Mouse (Mus musculus) natural killer cell, adult 2 months (primary cell): ENCODE measurements around the gene Gm20388.

Experiments used
- DNase-seq, 2 experiments: peaks; one replicate each; pipeline ENCODE4 v3.0.0; 2022; ENCODE audit warnings: low spot score in 2 of 2

The Gm20388 gene

GRCm38 (mm10) chr8:122728630-122729029 is 2818.0 kb downstream of the Gm20388 start:
- no peak for DNase-seq

- DNase-seq = no peak
These were observed 2824.5 kb downstream of the Gm20388 start for GRCm38 (mm10) chr8:122735110-122735509.

- DNase-seq = no peak
These were observed 2825.2 kb downstream of the Gm20388 start for GRCm38 (mm10) chr8:122735542-122736473.

GRCm38 (mm10) chr8:122736623-122737022 is 2826.0 kb downstream of the Gm20388 start:
- DNase-seq = no peak

GRCm38 (mm10) chr8:122737071-122737470 is 2826.4 kb downstream of the Gm20388 start:
- DNase-seq = no peak

- no peak for DNase-seq
These were observed 2827.2 kb downstream of the Gm20388 start for GRCm38 (mm10) chr8:122737886-122738285.

- peak; percentile 31 to 79 for DNase-seq
These were observed 2828.6 kb downstream of the Gm20388 start for GRCm38 (mm10) chr8:122739102-122739725.

- no peak for DNase-seq
These were observed 2831.8 kb downstream of the Gm20388 start for GRCm38 (mm10) chr8:122742471-122742870.

GRCm38 (mm10) chr8:122745022-122745749 is 2834.5 kb downstream of the Gm20388 start:
- DNase-seq = no peak

GRCm38 (mm10) chr8:122745750-122746275 is 2835.2 kb downstream of the Gm20388 start:
- DNase-seq = no peak

- no peak for DNase-seq
These were observed 2835.8 kb downstream of the Gm20388 start for GRCm38 (mm10) chr8:122746439-122746838.

GRCm38 (mm10) chr8:122747825-122748224 is 2837.2 kb downstream of the Gm20388 start:
- no peak for DNase-seq

GRCm38 (mm10) chr8:122749333-122749958 is 2838.8 kb downstream of the Gm20388 start:
- DNase-seq = no peak

- DNase-seq = no peak
These were observed 2840.7 kb downstream of the Gm20388 start for GRCm38 (mm10) chr8:122751342-122751741.

GRCm38 (mm10) chr8:122752111-122752721 is 2841.6 kb downstream of the Gm20388 start:
- no peak for DNase-seq

GRCm38 (mm10) chr8:122758597-122758996 is 2848.0 kb downstream of the Gm20388 start:
- no peak for DNase-seq

- no peak for DNase-seq
These were observed 2849.5 kb downstream of the Gm20388 start for GRCm38 (mm10) chr8:122760116-122760515.

GRCm38 (mm10) chr8:122761109-122761508 is 2850.5 kb downstream of the Gm20388 start:
- no peak for DNase-seq

GRCm38 (mm10) chr8:122762731-122763266 is 2852.2 kb downstream of the Gm20388 start:
- DNase-seq = no peak

GRCm38 (mm10) chr8:122763267-122763738 is 2852.7 kb downstream of the Gm20388 start:
- DNase-seq = no peak
